Mouse (Mus musculus): ENCODE results near the gene Mrpl28.
"Not testable (repeated sequence)": the region's sequence is repeated elsewhere in the genome, so short reads cannot be mapped to it uniquely, and the experiment has no call there.

Gene Mrpl28

GRCm38 (mm10) chr17:26116503-26117258, 6.6 kb upstream of the Mrpl28 start:
- no peak for DNase-seq

GRCm38 (mm10) chr17:26119766-26120710, 3.3 kb upstream of the Mrpl28 start:
- peak; percentile 62 for DNase-seq

- no peak for DNase-seq
Observed at GRCm38 (mm10) chr17:26122431-26123140, 714 bp upstream of the Mrpl28 start.

- DNase-seq: no peak
Observed at GRCm38 (mm10) chr17:26124560-26124959, 1.3 kb downstream of the Mrpl28 start.

GRCm38 (mm10) chr17:26125226-26125625, 1.9 kb downstream of the Mrpl28 start:
- no peak for DNase-seq

- no peak for DNase-seq
Observed at GRCm38 (mm10) chr17:26131062-26131732, 7.9 kb downstream of the Mrpl28 start.

GRCm38 (mm10) chr17:26131856-26132853, 8.9 kb downstream of the Mrpl28 start:
- DNase-seq: no peak

GRCm38 (mm10) chr17:26137106-26137750, 13.9 kb downstream of the Mrpl28 start:
- DNase-seq: no peak

- DNase-seq: no peak
Observed at GRCm38 (mm10) chr17:26137751-26138130, 14.4 kb downstream of the Mrpl28 start.

- peak; percentile 96 for DNase-seq
Observed at GRCm38 (mm10) chr17:26138239-26138836, 15.0 kb downstream of the Mrpl28 start, which contains the start of gene Axin1. Gene Axin1 (plus strand): TSS chr17:26138688.

- no peak for DNase-seq
Observed at GRCm38 (mm10) chr17:26138901-26139381, 15.6 kb downstream of the Mrpl28 start.

- DNase-seq: no peak
Observed at GRCm38 (mm10) chr17:26142796-26143195, 19.5 kb downstream of the Mrpl28 start.

- DNase-seq: no peak
Observed at GRCm38 (mm10) chr17:26143386-26143785, 20.1 kb downstream of the Mrpl28 start.

GRCm38 (mm10) chr17:26149056-26149455, 25.8 kb downstream of the Mrpl28 start:
- no peak for DNase-seq

GRCm38 (mm10) chr17:26151886-26152630, 28.8 kb downstream of the Mrpl28 start:
- DNase-seq: no peak

- DNase-seq: no peak
Observed at GRCm38 (mm10) chr17:26162736-26163135, 39.4 kb downstream of the Mrpl28 start.

- no peak for DNase-seq
Observed at GRCm38 (mm10) chr17:26168039-26168438, 44.7 kb downstream of the Mrpl28 start.

GRCm38 (mm10) chr17:26175248-26175647, 51.9 kb downstream of the Mrpl28 start:
- DNase-seq: not testable (repeated sequence)

All from right cerebral cortex, adult 18-20 months (tissue).